ENCODE assay signal across 8 mouse cellular contexts in genomic region chr15:86184851-86185688, GRCm38 (mm10). TPM values are rescaled to one million over a fixed set of nuclear protein-coding genes. Genes with fewer than 3 reads are reported as not detected.
A peak's percentile ranks its signal among the peaks of the same experiment; 100 is the strongest.
DNase-seq lines count a peak whose midpoint lies in the region; ATAC-seq and TF ChIP-seq lines count a peak whose summit lies in the region.

No protein-coding gene starts in this region.

- peak overlapping the region; percentile 54 for H3K9ac ChIP-seq in liver, embryonic 14.5 days (replicated peaks)

- WGBS in liver, embryonic 14.5 days (ENCODE audit: insufficient replicate concordance) = under 1% methylated on average over 70 of the region's 70 CpGs

- no peak for TF ChIP-seq EP300 in liver, embryonic 14.5 days (IDR thresholded peaks at IDR 0.05; ENCODE audit: low read depth)

- peak overlapping the region; percentile 81 for H3K27ac ChIP-seq in testis, adult 2 months (ENCODE audit: control insufficient read depth, insufficient read depth, low read depth, low read length)
- H3K27ac ChIP-seq in brown adipose tissue, adult 24 weeks (replicated peaks; ENCODE audit: low read depth, low read length) = peak overlapping the region; percentile 91
- H3K27ac ChIP-seq in liver, embryonic 14.5 days = no peak overlapping the region

- peak overlapping the region; percentile 88 for H3K4me3 ChIP-seq in testis, adult 2 months (ENCODE audit: control insufficient read depth, low read depth, low read length)
- H3K4me3 ChIP-seq in brown adipose tissue, adult 24 weeks (ENCODE audit: insufficient read depth, low read depth, low read length) = peak overlapping the region; percentile 90
- peak overlapping the region; percentile 59 to 66 for H3K4me3 ChIP-seq in liver, embryonic 14.5 days (ENCODE audit: insufficient read depth in 1 of 2, low read depth in 2 of 2, low read length in 2 of 2)

- peak; percentile 32 for ATAC-seq in liver, embryonic 14.5 days (ENCODE audit: insufficient read depth)

- no peaks in the 10 kb centered on the region for H3K27me3 ChIP-seq in testis, adult 2 months (ENCODE audit: control insufficient read depth, insufficient read depth, low read length)
- H3K27me3 ChIP-seq in liver, embryonic 14.5 days (ENCODE audit: control insufficient read depth, insufficient read depth, low read length) = peaks cover 13% of the 10 kb centered on the region; the same call in 1 of the 2 replicates

- no peak for TF ChIP-seq CTCF in testis, adult 2 months (IDR thresholded peaks at IDR 0.05; ENCODE audit: control insufficient read depth, insufficient read depth, insufficient replicate concordance, low read depth, low read length)
- TF ChIP-seq CTCF in liver, embryonic 14.5 days (IDR thresholded peaks at IDR 0.05; ENCODE audit: low read depth) = no peak

- no peaks in the 10 kb centered on the region for H3K9me3 ChIP-seq in liver, embryonic 14.5 days (ENCODE audit: control insufficient read depth, low read length)

- peak overlapping the region; percentile 69 for H3K4me2 ChIP-seq in liver, embryonic 14.5 days (ENCODE audit: low read depth)

- H3K36me3 ChIP-seq in testis, adult 2 months (ENCODE audit: control insufficient read depth, insufficient read depth, low read length) = no peaks in the 10 kb centered on the region
- H3K36me3 ChIP-seq in liver, embryonic 14.5 days (replicated peaks; ENCODE audit: control insufficient read depth, insufficient read depth, low read depth) = no peaks in the 10 kb centered on the region

- no peak for DNase-seq in testis, postnatal 14 days (ENCODE audit: low spot score)
- DNase-seq in frontal cortex, postnatal 10 days (ENCODE audit: low spot score in 2 of 2) = peak; percentile 40 to 49
- peak; percentile 62 for DNase-seq in induced T-regulatory cell, adult 2 months (ENCODE audit: low read depth)
- no peak for DNase-seq in liver, embryonic 14.5 days (ENCODE audit: low read depth in 3 of 3, low spot score in 3 of 3)
- peak; percentile 52 to 64 for DNase-seq in natural killer cell, adult 2 months (ENCODE audit: low spot score in 2 of 2)
- DNase-seq in yolk sac, embryonic 10.5 days (ENCODE audit: low spot score) = no peak

- no peak for TF ChIP-seq POLR2A in testis, adult 2 months (IDR thresholded peaks at IDR 0.05; ENCODE audit: control insufficient read depth, low read depth, low read length)

- peaks cover 25% of the 10 kb centered on the region for H3K4me1 ChIP-seq in testis, adult 2 months (ENCODE audit: control insufficient read depth, insufficient read depth, low read length)
- H3K4me1 ChIP-seq in brown adipose tissue, adult 24 weeks (ENCODE audit: control insufficient read depth, insufficient read depth, insufficient read length, low read length) = peaks cover 33% of the 10 kb centered on the region
- peaks cover 0 to 3% of the 10 kb centered on the region in 2 experiments; a peak in 2 of 4 replicates for H3K4me1 ChIP-seq in liver, embryonic 14.5 days (replicated peaks; ENCODE audit: control insufficient read depth in 2 of 2, insufficient read depth in 2 of 2, low read length in 1 of 2)

RNA-seq across cellular contexts. Expression of gene Cerk, which starts 0.9 kb away (rescaled TPM):
- 61.5 and 61.7 TPM in 2 replicates for polyA plus RNA-seq in testis, adult 2 months (2012; rRNA removed)
- 4.5 and 5.0 TPM in 2 replicates for polyA plus RNA-seq in brown adipose tissue, adult 24 weeks (2012; ENCODE audit: insufficient read depth, insufficient read length, missing spikeins)
- 2.4 and 2.9 TPM in 2 replicates for polyA plus RNA-seq in liver, embryonic 14.5 days (2012; rRNA removed)
- 2.7 and 3.3 TPM in 2 replicates for polyA plus RNA-seq in liver, embryonic 14.5 days (2014; fragmentation: Nextera tagmentation; extraction: Ambion mirVana)

RNA-seq across cellular contexts. Expression of gene Tbc1d22a, which starts 29.2 kb away (rescaled TPM):
- 19.5 and 23.0 TPM in 2 replicates for polyA plus RNA-seq in testis, adult 2 months (2012; rRNA removed)
- 12.5 and 15.2 TPM in 2 replicates for polyA plus RNA-seq in brown adipose tissue, adult 24 weeks (2012; ENCODE audit: insufficient read depth, insufficient read length, missing spikeins)
- polyA plus RNA-seq in liver, embryonic 14.5 days (2012; rRNA removed) = 5.8 and 6.4 TPM in 2 replicates
- 4.1 and 4.9 TPM in 2 replicates for polyA plus RNA-seq in liver, embryonic 14.5 days (2014; fragmentation: Nextera tagmentation; extraction: Ambion mirVana)

Comparison
In these comparisons a context has a peak if more than half of its experiments do, and no peak if none do; other contexts are left out.
1. DNase-seq: peak in frontal cortex, postnatal 10 days (2 of 2), induced T-regulatory cell, adult 2 months (single experiment) and natural killer cell, adult 2 months (2 of 2); none in testis, postnatal 14 days (single experiment), liver, embryonic 14.5 days (0 of 3) and yolk sac, embryonic 10.5 days (single experiment).
2. RNA of gene Cerk, which starts 0.9 kb away (polyA plus RNA-seq): 61.5 to 61.7 TPM in testis, adult 2 months; 4.5 to 5.0 TPM in brown adipose tissue, adult 24 weeks and 2.4 to 3.3 TPM in liver, embryonic 14.5 days; every median in the first group is over 10 times any median in the second.
3. Peak in every context shown above with its lines, with median percentiles within 50 percentile points of each other: H3K4me3 ChIP-seq.